Mouse (Mus musculus): ENCODE measurements around the gene Tpt1. TPM values are rescaled to one million over a fixed set of nuclear protein-coding genes. Genes with fewer than 3 reads are reported as not detected.

Gene Tpt1
- 1,351 and 1,352 TPM in 2 replicates for polyA plus RNA-seq (2014; fragmentation: Nextera tagmentation; extraction: Ambion mirVana)

DNA sequence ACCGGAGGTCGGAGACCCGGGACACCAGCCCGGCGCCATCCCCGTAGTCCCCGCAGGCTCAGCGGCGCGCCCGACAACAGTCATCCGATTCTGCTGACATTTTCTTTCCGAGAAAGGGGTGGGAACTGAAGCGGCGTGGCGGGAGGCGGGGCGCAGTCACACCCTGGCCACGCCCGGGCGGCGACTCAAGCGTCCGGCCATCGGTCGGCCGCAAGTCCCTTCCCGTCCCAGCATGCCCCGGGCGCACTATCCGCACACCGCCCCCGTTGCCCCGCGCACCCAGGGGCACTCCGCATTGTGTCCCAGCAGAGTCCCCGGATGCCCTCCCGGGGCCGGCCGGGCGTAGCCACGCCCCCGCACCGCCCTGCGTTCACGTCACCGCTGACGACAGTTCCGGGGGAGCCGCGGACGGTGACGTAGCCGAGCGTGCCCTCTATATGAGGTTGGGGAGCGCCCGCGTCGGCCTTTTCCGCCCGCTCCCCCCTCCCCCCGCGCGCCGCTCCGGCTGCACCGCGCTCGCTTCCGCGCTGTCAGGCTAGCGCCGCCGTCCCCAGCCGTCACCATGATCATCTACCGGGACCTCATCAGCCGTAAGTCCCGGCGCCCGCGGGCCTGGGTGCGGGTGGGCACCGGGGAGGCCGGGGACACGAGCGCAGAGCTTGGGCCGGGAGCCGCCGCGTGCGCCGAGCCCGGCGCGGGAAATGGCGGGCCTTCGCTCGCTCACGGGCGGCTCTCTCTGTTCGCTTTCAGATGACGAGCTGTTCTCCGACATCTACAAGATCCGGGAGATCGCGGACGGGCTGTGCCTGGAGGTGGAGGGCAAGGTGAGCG lies at the start of gene Tpt1:
TSS of gene Tpt1 (plus strand) at position 227 of the 831 bp plus-strand sequence.
- Histone ChIP-seq H3K4me3 (ENCODE audit: low read depth, low read length) (peak within 1 kb of the TSS; percentile 87), H3K27me3 (ENCODE audit: control insufficient read depth, insufficient read depth, low read length) (no peaks in the 10 kb centered on the region), H3K9me3 (ENCODE audit: control insufficient read depth, low read depth, low read length) (no peaks in the 10 kb centered on the region), H3K36me3 (ENCODE audit: control insufficient read depth, insufficient read depth, low read length) (peaks cover 34% of the 10 kb centered on the region), H3K4me2 (replicated peaks; ENCODE audit: low read depth, low read length) (peak within 1 kb of the TSS; percentile 79), H3K27ac (ENCODE audit: low read length) (peak within 1 kb of the TSS; percentile 98), H3K9ac (replicated peaks; ENCODE audit: low read depth, low read length) (peak within 1 kb of the TSS; percentile 98), H3K4me1 (ENCODE audit: control insufficient read depth, insufficient read depth, low read length) (peaks cover 5% of the 10 kb centered on the region)
- peak; percentile 97 for ATAC-seq (ENCODE audit: insufficient number of reproducible peaks, insufficient read depth, low FRiP score, low read depth)
- WGBS: under 1% methylated on average over 81 of the region's 108 CpGs

DNA sequence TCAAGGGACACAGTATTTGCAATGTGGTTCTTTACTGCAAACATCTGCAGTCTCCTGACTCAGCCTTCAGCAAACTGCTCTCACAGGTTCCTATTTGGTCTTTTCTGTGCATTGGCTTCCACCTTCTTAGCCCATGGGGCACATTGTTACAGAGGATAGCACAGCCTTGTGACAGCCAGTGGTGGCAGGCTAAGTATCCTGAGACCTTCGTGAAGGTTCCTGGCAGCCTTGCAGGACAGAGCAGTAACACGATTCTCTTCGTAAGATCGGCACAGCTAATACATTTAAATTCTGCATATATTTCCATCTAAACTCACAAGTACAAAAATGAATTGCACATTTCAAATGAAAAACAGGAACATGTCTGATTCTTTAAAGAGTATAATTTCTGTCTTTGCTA lies 49.0 kb upstream of the Tpt1 start:
- WGBS: 79% methylated on average over 4 of the region's 4 CpGs
- H3K27ac ChIP-seq (ENCODE audit: low read length): no peak overlapping the region
- H3K4me2 ChIP-seq (replicated peaks; ENCODE audit: low read depth, low read length): no peak overlapping the region
- H3K36me3 ChIP-seq (ENCODE audit: control insufficient read depth, insufficient read depth, low read length): no peaks in the 10 kb centered on the region
- H3K4me1 ChIP-seq (ENCODE audit: control insufficient read depth, insufficient read depth, low read length): no peaks in the 10 kb centered on the region
- H3K9me3 ChIP-seq (ENCODE audit: control insufficient read depth, low read depth, low read length): no peaks in the 10 kb centered on the region
- no peaks in the 10 kb centered on the region for H3K27me3 ChIP-seq (ENCODE audit: control insufficient read depth, insufficient read depth, low read length)
- no peak for ATAC-seq (ENCODE audit: insufficient number of reproducible peaks, insufficient read depth, low FRiP score, low read depth)
- H3K4me3 ChIP-seq (ENCODE audit: low read depth, low read length): no peak overlapping the region
- H3K9ac ChIP-seq (replicated peaks; ENCODE audit: low read depth, low read length): no peak overlapping the region

DNA sequence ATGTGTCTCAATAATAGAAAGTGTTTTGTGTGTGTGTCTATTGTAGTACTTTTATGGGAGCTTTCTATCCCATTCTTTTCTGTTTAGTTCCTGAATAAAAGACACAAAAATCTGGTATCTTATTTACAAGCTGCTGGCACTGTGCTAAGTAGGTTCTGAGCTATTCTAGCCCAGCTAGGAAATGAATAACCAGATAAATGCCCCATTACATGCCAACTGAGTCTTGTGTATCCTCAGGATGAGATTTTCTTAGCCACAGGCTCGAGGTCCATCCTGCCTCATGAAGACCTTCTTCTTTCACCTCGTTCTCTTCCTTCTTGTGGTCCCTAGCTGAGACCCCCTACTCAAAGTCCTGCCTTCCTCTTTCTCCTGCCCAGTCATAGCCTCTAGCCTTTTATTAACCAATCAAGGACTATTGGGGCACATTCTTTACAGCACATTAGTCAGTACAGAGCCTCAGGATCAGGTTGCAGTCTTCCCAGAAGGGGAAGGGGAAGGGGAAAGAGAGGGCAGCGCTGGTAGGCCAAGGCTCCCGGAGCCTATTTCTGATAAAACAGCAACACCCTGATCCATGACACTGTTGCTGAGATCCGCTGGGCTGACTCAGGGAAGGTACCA lies 47.0 kb upstream of the Tpt1 start:
- no peaks in the 10 kb centered on the region for H3K9me3 ChIP-seq (ENCODE audit: control insufficient read depth, low read depth, low read length)
- H3K4me2 ChIP-seq (replicated peaks; ENCODE audit: low read depth, low read length): no peak overlapping the region
- no peak overlapping the region for H3K4me3 ChIP-seq (ENCODE audit: low read depth, low read length)
- no peak overlapping the region for H3K9ac ChIP-seq (replicated peaks; ENCODE audit: low read depth, low read length)
- 39% methylated on average over 5 of the region's 5 CpGs for WGBS
- no peak overlapping the region for H3K27ac ChIP-seq (ENCODE audit: low read length)
- no peaks in the 10 kb centered on the region for H3K4me1 ChIP-seq (ENCODE audit: control insufficient read depth, insufficient read depth, low read length)
- H3K36me3 ChIP-seq (ENCODE audit: control insufficient read depth, insufficient read depth, low read length): no peaks in the 10 kb centered on the region
- no peaks in the 10 kb centered on the region for H3K27me3 ChIP-seq (ENCODE audit: control insufficient read depth, insufficient read depth, low read length)
- no peak for ATAC-seq (ENCODE audit: insufficient number of reproducible peaks, insufficient read depth, low FRiP score, low read depth)

DNA sequence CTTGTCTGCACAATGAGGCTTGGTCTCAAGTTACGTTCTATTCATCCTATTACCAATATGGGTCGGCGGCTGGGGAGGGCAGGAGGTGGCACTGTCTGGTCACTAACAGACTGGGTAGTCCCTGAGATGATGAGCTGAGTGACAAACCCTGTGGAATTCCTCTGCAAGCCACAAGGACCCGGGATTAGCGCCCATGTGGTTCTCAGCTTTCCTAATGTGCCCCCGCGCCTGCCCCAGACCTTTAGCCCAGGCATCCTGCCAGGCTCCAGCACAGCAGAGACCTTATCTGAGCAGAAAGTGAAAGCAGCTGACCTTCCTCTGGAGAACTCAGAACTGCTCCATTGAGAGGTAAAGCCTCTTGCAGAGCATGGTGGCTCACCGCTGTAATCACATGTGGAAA lies 37.1 kb upstream of the Tpt1 start:
- no peak for ATAC-seq (ENCODE audit: insufficient number of reproducible peaks, insufficient read depth, low FRiP score, low read depth)
- WGBS: 75% methylated on average over 8 of the region's 8 CpGs

DNA sequence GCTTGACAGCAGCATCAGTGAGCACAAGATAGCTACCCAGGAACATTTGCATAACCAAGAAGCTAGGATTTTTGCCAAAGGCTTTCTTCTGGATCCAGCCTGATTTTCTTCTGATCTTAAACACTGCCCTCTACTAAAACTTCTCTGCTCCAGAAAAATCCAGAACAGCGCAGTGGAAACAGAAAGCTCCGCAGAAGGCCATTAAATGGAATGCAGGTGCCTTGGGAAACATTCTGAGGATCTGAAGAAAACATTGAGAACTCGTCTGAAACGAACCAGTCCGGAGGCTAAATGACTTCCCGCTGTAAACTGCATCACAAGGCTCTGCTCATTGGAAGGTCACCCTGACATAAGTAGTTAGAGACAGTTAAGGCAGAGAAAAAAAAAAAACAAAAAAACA lies 35.0 kb upstream of the Tpt1 start:
- H3K4me1 ChIP-seq (ENCODE audit: control insufficient read depth, insufficient read depth, low read length): no peaks in the 10 kb centered on the region
- H3K27ac ChIP-seq (ENCODE audit: low read length): no peak overlapping the region
- 82% methylated on average over 6 of the region's 6 CpGs for WGBS
- no peak overlapping the region for H3K4me2 ChIP-seq (replicated peaks; ENCODE audit: low read depth, low read length)
- no peak overlapping the region for H3K4me3 ChIP-seq (ENCODE audit: low read depth, low read length)
- no peak for ATAC-seq (ENCODE audit: insufficient number of reproducible peaks, insufficient read depth, low FRiP score, low read depth)
- no peaks in the 10 kb centered on the region for H3K36me3 ChIP-seq (ENCODE audit: control insufficient read depth, insufficient read depth, low read length)
- no peak overlapping the region for H3K9ac ChIP-seq (replicated peaks; ENCODE audit: low read depth, low read length)
- no peaks in the 10 kb centered on the region for H3K9me3 ChIP-seq (ENCODE audit: control insufficient read depth, low read depth, low read length)
- no peaks in the 10 kb centered on the region for H3K27me3 ChIP-seq (ENCODE audit: control insufficient read depth, insufficient read depth, low read length)

More for the DNA sequence above, 37.1 kb upstream of the Tpt1 start:
- Histone ChIP-seq H3K27ac (ENCODE audit: low read length) (no peak overlapping the region), H3K4me3 (ENCODE audit: low read depth, low read length) (no peak overlapping the region), H3K36me3 (ENCODE audit: control insufficient read depth, insufficient read depth, low read length) (no peaks in the 10 kb centered on the region), H3K9ac (replicated peaks; ENCODE audit: low read depth, low read length) (no peak overlapping the region), H3K9me3 (ENCODE audit: control insufficient read depth, low read depth, low read length) (no peaks in the 10 kb centered on the region), H3K4me2 (replicated peaks; ENCODE audit: low read depth, low read length) (no peak overlapping the region), H3K27me3 (ENCODE audit: control insufficient read depth, insufficient read depth, low read length) (no peaks in the 10 kb centered on the region), H3K4me1 (ENCODE audit: control insufficient read depth, insufficient read depth, low read length) (no peaks in the 10 kb centered on the region)

DNA sequence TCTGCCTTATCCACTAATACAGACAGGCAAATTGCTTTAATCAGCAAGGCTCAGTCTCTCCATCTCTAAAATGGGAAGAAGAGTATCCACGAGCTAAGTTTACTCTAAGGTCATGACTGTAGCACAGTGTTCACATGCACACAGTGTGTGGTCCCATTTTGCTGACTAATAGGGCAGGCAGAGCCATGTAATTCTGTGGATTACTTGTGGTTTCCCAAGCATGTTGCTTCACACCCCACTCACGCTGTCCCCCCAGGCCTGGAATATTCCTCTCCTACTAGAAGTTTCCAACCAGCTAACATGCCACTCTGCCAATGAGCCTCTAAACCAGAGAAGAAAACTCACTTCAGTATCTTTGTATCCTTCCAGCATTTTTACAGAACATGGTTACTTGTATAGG lies 26.4 kb upstream of the Tpt1 start:
- Histone ChIP-seq H3K36me3 (ENCODE audit: control insufficient read depth, insufficient read depth, low read length) (no peaks in the 10 kb centered on the region), H3K27ac (ENCODE audit: low read length) (no peak overlapping the region), H3K9me3 (ENCODE audit: control insufficient read depth, low read depth, low read length) (no peaks in the 10 kb centered on the region), H3K4me1 (ENCODE audit: control insufficient read depth, insufficient read depth, low read length) (no peaks in the 10 kb centered on the region), H3K9ac (replicated peaks; ENCODE audit: low read depth, low read length) (no peak overlapping the region), H3K27me3 (ENCODE audit: control insufficient read depth, insufficient read depth, low read length) (no peaks in the 10 kb centered on the region), H3K4me2 (replicated peaks; ENCODE audit: low read depth, low read length) (no peak overlapping the region), H3K4me3 (ENCODE audit: low read depth, low read length) (no peak overlapping the region)
- 87% methylated on average over 2 of the region's 2 CpGs for WGBS
- no peak for ATAC-seq (ENCODE audit: insufficient number of reproducible peaks, insufficient read depth, low FRiP score, low read depth)

DNA sequence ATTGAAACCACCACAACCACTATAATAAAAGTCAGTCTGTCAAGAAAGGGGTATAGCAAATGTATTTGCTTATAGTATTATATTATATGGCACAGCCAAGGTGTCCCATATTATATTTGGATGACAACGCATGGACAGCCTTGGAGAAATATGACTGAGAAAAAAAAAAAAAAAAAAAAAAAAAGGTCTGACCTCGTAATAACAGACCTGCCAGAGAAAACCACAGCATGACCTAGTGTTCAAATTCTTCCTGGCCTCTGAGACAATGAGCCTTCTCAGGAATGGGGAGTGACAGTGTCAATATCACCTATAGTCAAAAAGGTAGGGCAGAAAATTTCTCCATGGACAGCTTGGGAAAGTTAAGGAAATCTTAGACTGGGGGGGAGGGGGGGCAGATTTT lies 25.6 kb upstream of the Tpt1 start:
- no peaks in the 10 kb centered on the region for H3K4me1 ChIP-seq (ENCODE audit: control insufficient read depth, insufficient read depth, low read length)
- 52% methylated on average over 2 of the region's 2 CpGs for WGBS
- no peak overlapping the region for H3K9ac ChIP-seq (replicated peaks; ENCODE audit: low read depth, low read length)
- no peaks in the 10 kb centered on the region for H3K9me3 ChIP-seq (ENCODE audit: control insufficient read depth, low read depth, low read length)
- H3K36me3 ChIP-seq (ENCODE audit: control insufficient read depth, insufficient read depth, low read length): no peaks in the 10 kb centered on the region
- no peaks in the 10 kb centered on the region for H3K27me3 ChIP-seq (ENCODE audit: control insufficient read depth, insufficient read depth, low read length)
- no peak overlapping the region for H3K4me3 ChIP-seq (ENCODE audit: low read depth, low read length)
- no peak overlapping the region for H3K4me2 ChIP-seq (replicated peaks; ENCODE audit: low read depth, low read length)
- ATAC-seq (ENCODE audit: insufficient number of reproducible peaks, insufficient read depth, low FRiP score, low read depth): no peak
- H3K27ac ChIP-seq (ENCODE audit: low read length): no peak overlapping the region

DNA sequence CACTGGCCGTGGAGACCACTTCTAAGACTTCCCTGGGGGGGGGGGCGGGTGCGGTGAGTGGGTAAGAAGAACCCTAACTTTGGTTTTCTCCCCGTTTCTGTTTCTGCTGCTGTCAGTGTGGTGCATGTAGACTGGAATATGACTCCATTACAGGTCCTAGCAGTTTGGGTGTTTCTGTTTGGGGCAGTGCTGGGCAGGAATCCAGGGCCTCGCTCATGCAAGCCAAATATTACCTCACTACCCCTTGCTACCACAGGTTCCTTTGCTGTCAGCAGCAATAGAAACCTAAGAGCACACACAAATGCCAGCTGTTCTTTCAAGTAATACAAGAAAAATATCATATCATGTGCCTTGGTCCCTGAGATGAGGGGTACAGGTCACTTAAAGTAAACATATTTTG lies 24.9 kb upstream of the Tpt1 start:
- no peaks in the 10 kb centered on the region for H3K4me1 ChIP-seq (ENCODE audit: control insufficient read depth, insufficient read depth, low read length)
- no peak for ATAC-seq (ENCODE audit: insufficient number of reproducible peaks, insufficient read depth, low FRiP score, low read depth)
- no peak overlapping the region for H3K9ac ChIP-seq (replicated peaks; ENCODE audit: low read depth, low read length)
- no peaks in the 10 kb centered on the region for H3K36me3 ChIP-seq (ENCODE audit: control insufficient read depth, insufficient read depth, low read length)
- no peak overlapping the region for H3K27ac ChIP-seq (ENCODE audit: low read length)
- no peak overlapping the region for H3K4me2 ChIP-seq (replicated peaks; ENCODE audit: low read depth, low read length)
- 79% methylated on average over 5 of the region's 5 CpGs for WGBS
- no peaks in the 10 kb centered on the region for H3K9me3 ChIP-seq (ENCODE audit: control insufficient read depth, low read depth, low read length)
- H3K4me3 ChIP-seq (ENCODE audit: low read depth, low read length): no peak overlapping the region
- H3K27me3 ChIP-seq (ENCODE audit: control insufficient read depth, insufficient read depth, low read length): no peaks in the 10 kb centered on the region
